Mouse (Mus musculus) brain, embryonic 14.5 days (tissue): ENCODE measurements at regions not wholly inside any gene's neighbourhood (a gene's known extent, or its start where the extent isn't known, plus 50 kb on each side); places are given as distances from the start of the nearest gene placed in this dataset.

Source experiments
- CTCF ChIP-seq: fragments of 200-500 bp; IDR thresholded peaks from 2 replicates; pipeline ENCODE4 v1.5.1; 2012; ENCODE audit warnings: inconsistent platforms, mild to moderate bottlenecking, moderate library complexity, borderline replicate concordance; ENCODE audit not compliant: insufficient read depth, insufficient read length; ENCODE audit errors: extremely low read depth
- POLR2A ChIP-seq: fragments of 200-500 bp; IDR thresholded peaks from 2 replicates; pipeline ENCODE4 v1.6.1; 2012; ENCODE audit warnings: mild to moderate bottlenecking, inconsistent platforms, borderline replicate concordance; ENCODE audit not compliant: poor library complexity, insufficient read depth, insufficient read length, severe bottlenecking; ENCODE audit errors: extremely low read depth

DNA sequence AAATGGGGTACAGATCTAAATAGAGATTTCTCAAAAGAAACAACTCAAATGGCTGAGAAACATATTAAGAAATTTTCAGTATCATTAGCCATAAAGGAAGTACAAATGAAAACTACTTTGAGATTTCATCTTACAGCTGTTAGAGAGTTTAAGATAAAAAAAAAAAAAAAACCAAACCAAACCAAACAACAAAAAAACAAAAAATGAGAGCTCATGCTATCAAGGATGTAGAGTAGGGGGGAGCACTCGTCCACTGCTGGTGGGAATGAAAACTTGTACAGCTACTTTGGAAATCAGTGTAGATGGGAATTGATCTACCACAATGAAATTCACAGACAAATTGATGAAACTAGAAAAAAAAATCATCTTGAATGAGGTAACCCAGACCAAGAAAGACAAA lies 201.9 kb upstream of the Sesn3 start:
- no peak for TF ChIP-seq POLR2A
- no peak for TF ChIP-seq CTCF
